Mouse (Mus musculus): ENCODE measurements at regions not wholly inside any gene's neighbourhood (a gene's known extent, or its start where the extent isn't known, plus 50 kb on each side); places are given as distances from the start of the nearest gene placed in this dataset.

GRCm38 (mm10) chr13:25560339-25560738 lies 290.0 kb upstream of the Nrsn1 start:
- DNase-seq (ENCODE audit: low read depth, low spot score) = no peak

- no peak for DNase-seq (ENCODE audit: low read depth, low spot score)
Measured at GRCm38 (mm10) chr13:25554962-25555361, 284.7 kb upstream of the Nrsn1 start.

DNA sequence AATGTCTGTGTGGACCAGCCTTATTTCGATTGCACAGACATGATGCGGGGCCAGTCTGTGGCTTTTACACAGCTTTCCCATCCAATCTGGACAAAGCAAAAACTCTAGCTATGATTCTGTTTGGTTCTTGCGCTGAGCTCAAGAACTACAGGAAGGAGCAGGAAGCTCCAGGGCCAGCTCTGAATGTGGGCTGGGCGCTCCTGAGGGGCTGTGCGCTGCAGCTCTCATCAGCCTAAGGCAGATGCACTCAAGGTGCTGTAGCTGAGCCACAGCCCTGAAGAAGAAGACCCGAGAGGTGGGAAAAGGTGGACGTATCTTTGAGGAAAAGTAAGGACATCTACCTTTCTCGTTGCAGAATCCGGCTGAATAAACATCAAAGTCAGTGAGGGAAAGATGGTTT lies 278.2 kb upstream of the Nrsn1 start:
- DNase-seq (ENCODE audit: low read depth, low spot score) = no peak

DNA sequence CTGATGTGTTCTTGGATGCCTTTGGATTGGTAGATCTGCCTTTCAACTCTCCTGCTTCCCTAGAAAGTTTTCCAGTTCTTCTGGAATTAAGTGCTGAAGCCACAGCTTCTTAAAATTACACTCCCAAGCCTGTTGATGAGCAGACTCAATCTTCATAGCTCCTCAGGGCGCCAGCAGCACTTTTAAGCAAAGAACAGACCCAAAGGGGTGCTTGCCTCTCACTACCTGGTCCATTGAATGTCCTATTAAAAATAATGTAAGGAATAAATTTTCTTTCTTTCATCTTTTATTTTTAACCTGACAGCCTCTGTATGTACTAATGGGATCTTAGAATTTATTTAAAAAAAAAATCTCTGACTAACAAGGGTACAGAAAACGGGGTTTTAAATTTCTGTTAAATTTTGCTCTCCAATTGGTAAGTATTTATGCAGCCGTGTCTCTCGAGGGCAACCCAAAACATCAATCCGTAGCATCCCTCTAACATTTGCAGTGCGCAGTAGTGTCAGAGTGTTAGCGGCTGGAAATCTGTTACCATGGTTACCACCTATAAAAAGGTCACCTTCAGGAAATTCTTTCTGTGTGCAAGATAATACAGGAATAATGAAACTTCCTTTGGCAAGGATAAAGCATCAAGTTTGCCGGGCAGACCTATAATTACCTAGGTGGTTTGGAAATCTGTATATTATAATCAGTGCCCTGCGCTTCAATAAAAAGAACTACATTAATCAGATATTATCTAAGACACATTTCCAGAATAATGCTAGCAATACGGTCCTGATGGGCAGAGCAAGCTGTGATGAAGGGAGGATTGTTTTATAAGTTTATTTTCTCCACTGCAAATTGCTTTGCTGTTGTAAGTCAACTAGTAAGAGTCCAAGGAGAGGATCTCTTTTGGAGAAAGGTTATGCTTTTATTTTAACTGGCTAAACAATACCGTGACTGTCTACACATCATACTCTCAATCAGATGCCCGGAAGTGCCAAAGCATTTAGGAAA lies 277.1 kb upstream of the Nrsn1 start:
- no peak for DNase-seq (ENCODE audit: low read depth, low spot score)

DNA sequence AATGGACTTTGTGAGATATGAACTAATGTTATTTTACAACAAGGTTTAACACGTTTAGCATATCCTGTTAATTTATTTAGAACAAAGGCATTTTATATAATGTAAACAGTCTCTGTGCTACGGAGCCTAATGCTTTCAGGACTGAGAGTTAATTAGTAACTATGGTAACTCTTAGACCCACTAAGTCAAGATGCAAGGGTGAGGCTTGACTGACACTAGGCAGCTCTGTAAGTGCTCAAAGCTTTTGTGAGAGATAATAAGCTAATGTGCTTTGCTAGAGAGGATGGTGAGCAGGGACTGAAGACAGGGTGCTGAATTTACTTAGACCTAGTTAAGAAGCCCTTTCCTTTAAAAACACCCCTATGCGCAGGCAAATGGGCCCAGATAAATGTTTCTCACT lies 253.8 kb upstream of the Nrsn1 start:
- DNase-seq (ENCODE audit: low read depth, low spot score) = no peak

DNA sequence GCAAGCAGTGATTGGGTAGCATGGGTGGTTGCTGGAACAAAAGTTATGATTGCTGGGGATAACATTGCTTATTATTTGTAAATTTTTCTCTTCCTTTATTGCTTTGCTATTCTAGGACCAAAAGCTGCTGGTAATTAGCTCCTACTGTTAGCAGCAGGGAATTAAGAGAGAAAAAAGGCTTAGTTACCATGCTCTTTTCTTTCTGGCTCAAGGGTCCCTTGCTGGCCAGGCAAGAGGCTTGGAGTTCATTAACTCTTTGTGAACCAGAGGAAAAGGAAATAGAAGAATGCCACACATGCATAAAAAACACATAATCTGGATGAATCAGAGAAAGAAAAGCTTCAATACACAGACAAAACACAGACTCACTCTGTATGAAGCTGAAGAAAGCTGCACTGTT lies 237.1 kb upstream of the Nrsn1 start:
- no peak for DNase-seq (ENCODE audit: low read depth, low spot score)

GRCm38 (mm10) chr13:25494492-25495034 lies 224.3 kb upstream of the Nrsn1 start:
- DNase-seq (ENCODE audit: low read depth, low spot score) = no peak

GRCm38 (mm10) chr13:25490036-25490435 lies 219.7 kb upstream of the Nrsn1 start:
- no peak for DNase-seq (ENCODE audit: low read depth, low spot score)

GRCm38 (mm10) chr13:25483309-25483708 lies 213.0 kb upstream of the Nrsn1 start:
- no peak for DNase-seq (ENCODE audit: low read depth, low spot score)

DNA sequence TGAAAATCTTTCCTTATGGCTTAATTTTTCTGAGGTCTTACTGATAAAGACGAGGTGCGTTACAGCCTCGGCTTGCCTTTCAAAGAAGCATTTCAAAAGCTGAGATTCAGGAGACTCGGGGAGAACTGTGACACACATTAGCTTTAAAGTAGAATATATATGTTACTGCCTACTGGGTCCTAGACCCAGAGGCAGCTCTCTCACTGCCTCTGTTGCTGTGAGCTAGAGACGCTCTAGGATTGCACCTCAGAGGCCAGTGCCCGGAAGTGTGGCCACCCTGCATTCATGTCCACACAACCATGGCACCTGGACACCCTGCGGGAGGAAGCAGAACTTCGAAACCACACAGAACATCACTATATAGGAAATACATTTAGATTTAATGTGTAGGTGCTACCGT lies 181.6 kb upstream of the Nrsn1 start:
- DNase-seq (ENCODE audit: low read depth, low spot score) = no peak

- DNase-seq (ENCODE audit: low read depth, low spot score) = peak; percentile 14
Measured at GRCm38 (mm10) chr13:25451357-25451861, 181.1 kb upstream of the Nrsn1 start.

- no peak for DNase-seq (ENCODE audit: low read depth, low spot score)
Measured at GRCm38 (mm10) chr13:25429701-25430418, 159.6 kb upstream of the Nrsn1 start.

- DNase-seq (ENCODE audit: low read depth, low spot score) = peak; percentile 68
Measured at GRCm38 (mm10) chr13:25403182-25403795, 133.0 kb upstream of the Nrsn1 start.

GRCm38 (mm10) chr13:25402691-25403090 lies 132.4 kb upstream of the Nrsn1 start:
- peak; percentile 74 for DNase-seq (ENCODE audit: low read depth, low spot score)

DNA sequence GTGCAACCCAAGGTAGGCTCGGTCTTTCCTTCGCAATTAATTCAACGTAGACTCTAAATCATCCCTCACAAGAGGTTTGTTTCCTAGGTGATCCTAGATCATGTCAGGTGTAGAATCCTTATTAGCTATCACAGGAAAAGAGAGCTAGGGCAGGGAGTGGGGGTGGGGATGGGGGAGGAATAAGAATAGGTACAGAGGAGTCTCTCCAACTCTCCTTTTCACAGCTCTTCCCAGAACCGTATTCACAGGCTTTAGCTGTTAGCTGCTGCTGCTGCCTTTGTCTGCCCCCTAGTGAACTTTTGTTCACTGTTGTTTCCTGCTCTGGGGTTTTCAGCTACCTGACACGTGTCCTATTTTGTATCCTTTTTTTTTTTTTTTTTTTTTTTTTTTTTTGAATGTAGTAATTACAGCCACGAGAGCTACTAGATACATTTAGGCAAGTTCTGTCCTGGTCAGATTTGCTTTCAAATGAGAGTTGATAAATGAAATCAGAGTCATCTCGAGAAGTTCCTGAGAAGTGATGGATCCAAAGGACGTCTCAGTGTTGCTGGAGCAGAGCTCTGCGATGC lies 131.7 kb upstream of the Nrsn1 start:
- DNase-seq (ENCODE audit: low read depth, low spot score) = peak; percentile 22

- no peak for DNase-seq (ENCODE audit: low read depth, low spot score)
Measured at GRCm38 (mm10) chr13:25392770-25393290, 122.5 kb upstream of the Nrsn1 start.

DNA sequence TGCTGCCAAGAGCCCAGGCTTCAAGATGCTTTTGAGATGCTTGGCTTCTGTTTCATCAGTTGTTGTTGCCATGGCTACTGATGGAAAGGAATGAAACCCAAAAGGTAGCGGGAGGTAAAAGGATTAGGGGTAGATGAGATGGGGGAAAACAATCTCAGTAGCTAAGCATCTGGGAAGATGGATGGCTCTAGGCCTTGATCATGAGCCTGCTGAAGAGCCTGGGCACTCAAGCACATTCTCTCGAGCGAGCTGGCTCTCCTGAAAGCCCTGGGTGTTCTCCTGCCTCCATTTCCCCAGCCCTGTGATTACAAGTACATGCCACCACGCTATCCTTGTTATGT lies 92.3 kb upstream of the Nrsn1 start:
- DNase-seq (ENCODE audit: low read depth, low spot score) = no peak

GRCm38 (mm10) chr13:25361850-25362626 lies 91.7 kb upstream of the Nrsn1 start:
- DNase-seq (ENCODE audit: low read depth, low spot score) = no peak

- no peak for DNase-seq (ENCODE audit: low read depth, low spot score)
Measured at GRCm38 (mm10) chr13:25347558-25347957, 77.3 kb upstream of the Nrsn1 start.

- DNase-seq (ENCODE audit: low read depth, low spot score) = no peak
Measured at GRCm38 (mm10) chr13:25343309-25343708, 73.0 kb upstream of the Nrsn1 start.
